Mouse (Mus musculus) testis, adult 2 months (tissue): ENCODE measurements around the gene Rbm10.

Experiments
- CTCF ChIP-seq: fragments of 200-500 bp; IDR thresholded peaks from 2 replicates; pipeline ENCODE4 v1.5.1; 2012; ENCODE audit warnings: low read depth, mild to moderate bottlenecking, inconsistent platforms, low read length, moderate library complexity; ENCODE audit not compliant: control insufficient read depth, insufficient read depth, insufficient replicate concordance
- POLR2A ChIP-seq: fragments of 200-500 bp; IDR thresholded peaks from 2 replicates; pipeline ENCODE4 v1.6.1; 2012; ENCODE audit warnings: low read depth, mild to moderate bottlenecking, inconsistent platforms, low read length, moderate library complexity; ENCODE audit not compliant: control insufficient read depth

DNA sequence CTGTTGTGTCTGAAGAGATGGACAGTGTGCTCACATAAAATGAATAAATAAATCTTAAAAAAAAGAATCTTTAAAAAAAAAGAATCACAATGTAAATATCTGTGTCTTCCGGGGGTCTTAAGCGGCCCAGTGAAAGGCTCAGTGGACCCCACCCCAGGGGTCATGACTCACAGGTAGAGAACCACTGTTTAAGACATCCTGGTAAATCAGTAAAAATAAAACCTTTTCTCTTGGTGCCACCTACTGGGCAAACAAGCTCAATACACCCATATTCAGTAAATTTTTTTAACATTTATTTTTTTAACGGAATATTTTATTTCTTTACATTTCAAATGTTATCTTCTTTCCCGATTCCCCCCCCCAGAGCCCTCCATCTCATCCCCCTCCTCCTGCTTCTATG lies 29.3 kb upstream of the Rbm10 start:
- TF ChIP-seq POLR2A (no peak), CTCF (no peak)
